Mouse (Mus musculus) brain, embryonic 14.5 days (tissue): ENCODE measurements at regions not wholly inside any gene's neighbourhood (a gene's known extent, or its start where the extent isn't known, plus 50 kb on each side); places are given as distances from the start of the nearest gene placed in this dataset.

Source experiments
- DNase-seq: peaks from one replicate; pipeline ENCODE4 v3.0.0-alpha.2; 2011; ENCODE audit warnings: low read depth
- CTCF ChIP-seq: fragments of 200-500 bp; IDR thresholded peaks from 2 replicates; pipeline ENCODE4 v1.5.1; 2012; ENCODE audit warnings: inconsistent platforms, mild to moderate bottlenecking, moderate library complexity, borderline replicate concordance; ENCODE audit not compliant: insufficient read depth, insufficient read length; ENCODE audit errors: extremely low read depth
- POLR2A ChIP-seq: fragments of 200-500 bp; IDR thresholded peaks from 2 replicates; pipeline ENCODE4 v1.6.1; 2012; ENCODE audit warnings: mild to moderate bottlenecking, inconsistent platforms, borderline replicate concordance; ENCODE audit not compliant: poor library complexity, insufficient read depth, insufficient read length, severe bottlenecking; ENCODE audit errors: extremely low read depth

GRCm38 (mm10) chr6:93065917-93066552 is 122.7 kb upstream of the Adamts9 start:
- TF ChIP-seq CTCF, result no peak
- no peak for TF ChIP-seq POLR2A

DNA sequence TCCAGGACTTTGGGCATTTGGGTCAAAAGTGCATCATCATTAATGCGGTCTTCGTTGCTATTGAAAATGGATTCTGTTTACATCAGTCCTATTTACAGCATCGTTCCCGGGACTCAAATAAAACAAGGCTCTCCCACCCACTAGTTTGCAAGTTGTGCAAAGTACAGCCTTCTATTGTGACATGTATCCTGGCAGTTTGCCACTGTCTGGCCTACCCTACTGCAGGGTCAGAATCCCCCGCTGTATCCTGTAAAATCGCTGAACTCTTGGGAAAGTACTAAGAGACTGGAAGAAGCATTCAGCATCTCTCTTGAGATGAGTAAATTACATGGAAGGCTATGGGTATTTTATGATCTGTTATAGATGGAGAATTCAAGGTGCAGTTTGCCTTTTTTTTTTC is 122.1 kb upstream of the Adamts9 start:
- no peak for TF ChIP-seq CTCF
- peak; percentile 76 for DNase-seq

More at GRCm38 (mm10) chr6:93065917-93066552, 122.7 kb upstream of the Adamts9 start:
- DNase-seq, result peak; percentile 51

- TF ChIP-seq CTCF (no peak), POLR2A (no peak)
Observed at GRCm38 (mm10) chr6:93064366-93064765, 121.1 kb upstream of the Adamts9 start.

GRCm38 (mm10) chr6:93061741-93062140 is 118.4 kb upstream of the Adamts9 start:
- TF ChIP-seq POLR2A (no peak), CTCF (no peak)
- no peak for DNase-seq

More at GRCm38 (mm10) chr6:93064366-93064765, 121.1 kb upstream of the Adamts9 start:
- no peak for DNase-seq

DNA sequence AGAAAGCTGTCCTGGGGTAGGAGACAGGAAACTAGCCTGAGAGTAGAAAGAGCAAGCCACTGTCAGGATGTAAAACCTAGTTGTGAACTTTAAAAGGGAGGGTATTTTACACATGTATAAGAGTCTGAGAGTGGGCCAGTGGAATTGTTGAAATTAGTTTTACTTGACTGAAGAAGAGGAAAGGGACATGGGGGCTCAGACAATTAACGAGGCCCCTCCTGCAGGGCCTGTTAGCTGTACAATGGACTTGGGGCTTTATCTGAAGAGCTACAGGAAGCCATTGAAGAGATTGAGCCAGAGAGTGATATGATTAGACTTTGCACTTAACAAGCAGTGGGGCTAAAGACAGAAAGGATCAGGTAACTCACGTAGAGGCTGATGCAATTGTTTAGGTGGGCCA is 102.2 kb upstream of the Adamts9 start:
- TF ChIP-seq CTCF (no peak), POLR2A (no peak)
- peak; percentile 40 for DNase-seq

DNA sequence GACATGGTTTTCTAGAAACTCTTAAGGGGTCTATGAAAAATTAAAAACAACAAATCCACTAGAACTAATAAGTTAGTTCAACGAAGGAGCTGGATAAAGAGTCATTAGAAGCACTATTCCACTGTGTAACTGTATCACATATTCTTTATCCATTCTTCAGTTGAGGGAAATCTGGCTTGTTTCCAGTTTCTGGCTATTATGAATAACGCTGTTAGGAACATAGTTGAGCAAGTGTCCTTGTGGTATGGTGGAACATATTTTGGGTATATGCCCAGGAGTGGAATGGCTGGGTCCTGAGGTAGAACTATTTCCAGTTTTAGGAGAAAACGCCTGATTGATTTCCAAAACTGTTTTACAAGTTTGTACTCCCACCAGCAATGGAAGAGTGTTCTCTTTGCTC is 97.7 kb upstream of the Adamts9 start:
- no peak for TF ChIP-seq POLR2A
- no peak for TF ChIP-seq CTCF
- DNase-seq, result no peak

DNA sequence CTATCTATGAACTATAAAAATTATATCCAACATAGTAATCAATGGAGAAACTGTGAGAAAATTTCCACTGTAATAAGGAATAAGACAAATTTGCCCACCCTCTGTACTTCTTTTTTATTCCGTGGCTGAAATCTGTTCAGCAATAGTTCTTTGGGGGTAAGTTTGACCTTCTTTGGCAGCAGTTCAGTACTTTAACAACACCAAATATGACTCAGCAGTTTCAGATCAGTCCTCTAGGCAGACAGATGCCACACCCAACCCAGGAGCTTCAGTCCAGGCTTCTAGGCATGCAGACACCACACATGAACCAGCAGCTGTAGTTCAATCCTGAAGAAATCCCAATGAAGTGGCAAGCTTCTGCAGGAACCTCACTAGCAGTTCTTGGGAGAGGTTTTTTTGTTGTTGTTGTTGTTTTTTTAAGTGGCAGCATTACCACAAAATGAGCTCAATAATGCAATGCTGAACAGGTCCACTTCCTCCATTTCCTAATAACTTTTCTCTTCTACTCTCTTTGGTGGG is 88.6 kb upstream of the Adamts9 start:
- TF ChIP-seq POLR2A (no peak), CTCF (no peak)
- no peak for DNase-seq

GRCm38 (mm10) chr6:93026068-93027022 is 83.1 kb upstream of the Adamts9 start:
- TF ChIP-seq POLR2A (no peak), CTCF (no peak)
- DNase-seq, result peak; percentile 22

- TF ChIP-seq CTCF, result no peak
- no peak for TF ChIP-seq POLR2A
- no peak for DNase-seq
Observed at GRCm38 (mm10) chr6:93014534-93014933, 71.2 kb upstream of the Adamts9 start.

GRCm38 (mm10) chr6:93011906-93012305 is 68.6 kb upstream of the Adamts9 start:
- no peak for DNase-seq

DNA sequence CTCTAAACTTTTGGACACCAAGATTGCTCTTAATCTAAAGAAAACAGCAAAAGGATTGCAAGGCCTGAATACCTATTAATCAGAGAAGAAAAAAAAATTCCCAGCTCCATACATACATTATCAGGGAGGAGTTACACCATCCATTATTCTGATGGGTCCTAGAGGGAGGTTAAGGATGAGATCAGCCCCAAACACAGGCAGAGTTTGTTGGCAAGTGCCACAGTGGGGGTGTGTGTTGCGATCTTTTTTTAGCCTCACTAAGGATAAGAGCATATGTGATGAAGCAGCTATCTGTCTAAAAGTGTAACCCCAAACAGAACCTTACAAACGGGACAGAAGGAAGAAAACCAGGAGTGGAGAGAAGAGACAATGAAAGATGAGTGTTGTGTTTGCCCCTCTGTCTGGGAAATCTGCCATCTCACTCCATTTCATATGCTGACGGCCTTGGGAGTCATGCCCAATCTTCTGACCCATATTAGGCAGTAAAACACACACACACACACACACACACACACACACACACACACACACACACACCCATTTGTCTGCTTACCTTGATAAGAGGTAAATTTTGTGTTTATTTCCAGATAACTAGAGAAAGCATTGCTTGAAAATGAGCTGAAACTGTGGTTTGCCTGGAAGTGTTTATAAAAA is 61.4 kb upstream of the Adamts9 start:
- no peak for DNase-seq
- TF ChIP-seq CTCF, result no peak
- TF ChIP-seq POLR2A, result no peak

More at GRCm38 (mm10) chr6:93011906-93012305, 68.6 kb upstream of the Adamts9 start:
- TF ChIP-seq CTCF, result no peak

DNA sequence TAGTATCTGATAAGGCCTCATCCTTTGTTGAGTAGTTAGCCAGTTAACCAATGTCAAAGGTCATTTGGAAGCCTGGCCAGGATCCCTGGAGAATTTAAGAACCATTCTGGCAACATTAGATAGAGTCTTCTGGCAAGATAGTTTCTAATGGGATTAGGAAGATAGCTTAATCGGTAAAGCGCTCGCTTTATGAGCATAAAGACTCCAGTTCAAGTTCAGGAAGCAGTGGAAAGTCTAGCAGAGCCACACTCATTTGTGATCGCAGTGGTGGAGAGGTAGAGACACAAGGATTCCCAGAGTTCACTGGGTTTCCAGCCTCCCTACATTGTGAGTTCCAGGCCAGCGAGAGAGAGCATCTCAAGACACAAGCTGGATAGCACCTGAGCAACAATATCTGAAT is 60.5 kb upstream of the Adamts9 start:
- TF ChIP-seq POLR2A, result no peak
- no peak for TF ChIP-seq CTCF
- DNase-seq, result no peak

DNA sequence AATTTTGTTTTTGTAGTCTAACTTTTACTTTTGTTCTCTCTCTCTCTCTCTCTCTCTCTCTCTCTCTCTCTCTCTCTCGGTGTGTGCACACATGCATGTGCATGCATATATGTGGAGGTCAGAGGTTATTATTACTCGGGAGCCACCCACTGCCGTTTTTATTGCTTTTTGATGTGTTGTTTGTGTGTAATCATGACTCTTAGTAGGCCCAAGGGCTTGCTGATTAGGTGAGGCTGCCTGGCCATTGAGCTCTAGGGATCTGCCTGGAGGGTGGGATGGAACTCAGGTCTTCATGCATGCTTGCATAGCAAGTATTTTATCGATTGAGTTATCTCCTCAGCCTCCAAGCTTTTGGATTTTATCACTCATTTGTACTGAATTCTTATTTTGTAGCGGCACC is 50.4 kb upstream of the Adamts9 start:
- no peak for DNase-seq
- TF ChIP-seq POLR2A (no peak), CTCF (no peak)
